Mouse (Mus musculus): ENCODE results near the gene Icmt. TPM values are rescaled to one million over a fixed set of nuclear protein-coding genes. Genes with fewer than 3 reads are reported as not detected.

Icmt gene
- polyA plus RNA-seq (2012; ENCODE audit: insufficient read depth, low replicate concordance): 5.8 and 20.7 TPM in 2 replicates

- Histone ChIP-seq H3K4me3 (replicated peaks) (peak within 1 kb of the TSS; percentile 99), H3K27me3 (replicated peaks) (peaks cover 15% of the 10 kb centered on the region), H3K4me1 (peaks cover 53% of the 10 kb centered on the region), H3K9me3 (no peaks in the 10 kb centered on the region), H3K36me3 (replicated peaks; ENCODE audit: low read length) (peaks cover 34% of the 10 kb centered on the region)
- TF ChIP-seq FLI1 (IDR thresholded peaks at IDR 0.05; ENCODE audit: low read length) (no peak), GATA1 (IDR thresholded peaks at IDR 0.05; ENCODE audit: borderline replicate concordance, low read length) (no peak)
Measured at GRCm38 (mm10) chr4:152296874-152297861, at the start of gene Icmt. Gene Icmt (plus strand): TSS chr4:152297227.

- TF ChIP-seq FLI1 (IDR thresholded peaks at IDR 0.05; ENCODE audit: low read length) (no peak), GATA1 (IDR thresholded peaks at IDR 0.05; ENCODE audit: borderline replicate concordance, low read length) (no peak)
- no peaks in the 10 kb centered on the region for H3K9me3 ChIP-seq
- peaks cover 76% of the 10 kb centered on the region for H3K4me1 ChIP-seq
- H3K36me3 ChIP-seq (replicated peaks; ENCODE audit: low read length): peaks cover 82% of the 10 kb centered on the region
- no peaks in the 10 kb centered on the region for H3K27me3 ChIP-seq (replicated peaks)
- no peak overlapping the region for H3K4me3 ChIP-seq (replicated peaks)
Measured at GRCm38 (mm10) chr4:152250615-152251014, 46.4 kb upstream of the Icmt start.

- Histone ChIP-seq H3K4me3 (replicated peaks) (no peak overlapping the region), H3K36me3 (replicated peaks; ENCODE audit: low read length) (peaks cover 87% of the 10 kb centered on the region), H3K27me3 (replicated peaks) (no peaks in the 10 kb centered on the region), H3K9me3 (no peaks in the 10 kb centered on the region), H3K4me1 (peaks cover 63% of the 10 kb centered on the region)
- TF ChIP-seq GATA1 (IDR thresholded peaks at IDR 0.05; ENCODE audit: borderline replicate concordance, low read length) (no peak), FLI1 (IDR thresholded peaks at IDR 0.05; ENCODE audit: low read length) (no peak)
Measured at GRCm38 (mm10) chr4:152253183-152253759, 43.8 kb upstream of the Icmt start.

- TF ChIP-seq GATA1 (IDR thresholded peaks at IDR 0.05; ENCODE audit: borderline replicate concordance, low read length): no peak
- TF ChIP-seq FLI1 (IDR thresholded peaks at IDR 0.05; ENCODE audit: low read length): no peak
- Histone ChIP-seq H3K9me3 (no peaks in the 10 kb centered on the region), H3K36me3 (replicated peaks; ENCODE audit: low read length) (peaks cover 92% of the 10 kb centered on the region), H3K27me3 (replicated peaks) (no peaks in the 10 kb centered on the region), H3K4me3 (replicated peaks) (no peak overlapping the region), H3K4me1 (peaks cover 50% of the 10 kb centered on the region)
Measured at GRCm38 (mm10) chr4:152257070-152257469, 40.0 kb upstream of the Icmt start.

- TF ChIP-seq FLI1 (IDR thresholded peaks at IDR 0.05; ENCODE audit: low read length) (no peak), GATA1 (IDR thresholded peaks at IDR 0.05; ENCODE audit: borderline replicate concordance, low read length) (no peak)
- Histone ChIP-seq H3K9me3 (no peaks in the 10 kb centered on the region), H3K36me3 (replicated peaks; ENCODE audit: low read length) (peaks cover 92% of the 10 kb centered on the region), H3K27me3 (replicated peaks) (no peaks in the 10 kb centered on the region), H3K4me3 (replicated peaks) (no peak overlapping the region), H3K4me1 (peaks cover 64% of the 10 kb centered on the region)
Measured at GRCm38 (mm10) chr4:152260451-152260850, 36.6 kb upstream of the Icmt start.

- no peaks in the 10 kb centered on the region for H3K27me3 ChIP-seq (replicated peaks)
- no peaks in the 10 kb centered on the region for H3K9me3 ChIP-seq
- peaks cover 86% of the 10 kb centered on the region for H3K36me3 ChIP-seq (replicated peaks; ENCODE audit: low read length)
- no peak overlapping the region for H3K4me3 ChIP-seq (replicated peaks)
- TF ChIP-seq FLI1 (IDR thresholded peaks at IDR 0.05; ENCODE audit: low read length): no peak
- TF ChIP-seq GATA1 (IDR thresholded peaks at IDR 0.05; ENCODE audit: borderline replicate concordance, low read length): no peak
- H3K4me1 ChIP-seq: peaks cover 64% of the 10 kb centered on the region
Measured at GRCm38 (mm10) chr4:152262187-152262586, 34.8 kb upstream of the Icmt start.

- TF ChIP-seq FLI1 (IDR thresholded peaks at IDR 0.05; ENCODE audit: low read length) (no peak), GATA1 (IDR thresholded peaks at IDR 0.05; ENCODE audit: borderline replicate concordance, low read length) (no peak)
- Histone ChIP-seq H3K4me1 (peaks cover 68% of the 10 kb centered on the region), H3K4me3 (replicated peaks) (no peak overlapping the region), H3K36me3 (replicated peaks; ENCODE audit: low read length) (peaks cover 90% of the 10 kb centered on the region), H3K27me3 (replicated peaks) (no peaks in the 10 kb centered on the region), H3K9me3 (no peaks in the 10 kb centered on the region)
Measured at GRCm38 (mm10) chr4:152263089-152263488, 33.9 kb upstream of the Icmt start.

GRCm38 (mm10) chr4:152263512-152264176, 33.4 kb upstream of the Icmt start:
- peaks cover 71% of the 10 kb centered on the region for H3K4me1 ChIP-seq
- H3K4me3 ChIP-seq (replicated peaks): peak overlapping the region; percentile 71
- H3K9me3 ChIP-seq: no peaks in the 10 kb centered on the region
- TF ChIP-seq GATA1 (IDR thresholded peaks at IDR 0.05; ENCODE audit: borderline replicate concordance, low read length) (no peak), FLI1 (IDR thresholded peaks at IDR 0.05; ENCODE audit: low read length) (no peak)
- H3K27me3 ChIP-seq (replicated peaks): no peaks in the 10 kb centered on the region
- H3K36me3 ChIP-seq (replicated peaks; ENCODE audit: low read length): peaks cover 91% of the 10 kb centered on the region

GRCm38 (mm10) chr4:152264177-152264530, 32.9 kb upstream of the Icmt start:
- Histone ChIP-seq H3K27me3 (replicated peaks) (no peaks in the 10 kb centered on the region), H3K4me1 (peaks cover 71% of the 10 kb centered on the region), H3K4me3 (replicated peaks) (peak overlapping the region; percentile 71), H3K9me3 (no peaks in the 10 kb centered on the region), H3K36me3 (replicated peaks; ENCODE audit: low read length) (peaks cover 91% of the 10 kb centered on the region)
- TF ChIP-seq GATA1 (IDR thresholded peaks at IDR 0.05; ENCODE audit: borderline replicate concordance, low read length): no peak
- TF ChIP-seq FLI1 (IDR thresholded peaks at IDR 0.05; ENCODE audit: low read length): no peak

All from megakaryocyte, embryonic 14.5 days (primary cell).